Mouse (Mus musculus) cerebellum, adult 9-11 months (tissue): ENCODE data around the gene Abcb1b.
"Not testable (repeated sequence)": the region's sequence is repeated elsewhere in the genome, so short reads cannot be mapped to it uniquely, and the experiment has no call there.

Experiments used
- DNase-seq: peaks from one replicate; pipeline ENCODE4 v3.0.0; 2022

The Abcb1b gene

DNA sequence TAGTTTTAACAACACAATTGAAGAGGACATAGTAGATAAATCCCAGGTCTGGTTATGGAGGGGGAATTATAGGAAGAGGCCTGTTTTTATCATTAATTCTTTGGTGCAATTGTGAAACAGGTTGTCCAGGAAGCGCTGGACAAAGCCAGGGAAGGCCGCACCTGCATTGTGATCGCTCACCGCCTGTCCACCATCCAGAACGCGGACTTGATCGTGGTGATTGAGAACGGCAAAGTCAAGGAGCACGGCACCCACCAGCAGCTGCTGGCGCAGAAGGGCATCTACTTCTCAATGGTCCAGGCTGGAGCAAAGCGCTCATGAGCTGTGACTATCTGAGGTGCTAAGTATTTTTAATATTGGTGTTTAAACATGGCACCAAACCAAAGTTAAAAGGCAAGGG lies 67.7 kb downstream of the Abcb1b start:
- DNase-seq = not testable (repeated sequence)

DNA sequence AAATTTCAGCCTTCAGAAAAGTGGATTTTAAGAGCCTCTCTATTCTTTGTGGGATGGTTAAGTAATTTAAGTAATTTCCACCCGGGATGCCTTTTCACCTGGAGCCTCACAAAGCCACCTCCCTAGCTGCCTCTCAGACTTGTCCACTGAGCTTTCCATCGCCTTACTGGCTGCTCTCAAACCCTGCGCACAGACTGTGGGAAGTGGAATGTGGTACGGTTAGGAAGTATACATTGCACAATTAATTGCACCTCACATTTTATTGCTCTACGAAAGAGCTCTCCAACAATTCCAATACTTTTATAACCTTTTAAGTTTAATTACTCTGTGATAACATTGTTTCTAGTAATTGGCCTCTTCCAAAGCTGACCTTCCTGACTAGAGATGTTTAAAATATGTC lies 68.4 kb downstream of the Abcb1b start:
- no peak for DNase-seq

DNA sequence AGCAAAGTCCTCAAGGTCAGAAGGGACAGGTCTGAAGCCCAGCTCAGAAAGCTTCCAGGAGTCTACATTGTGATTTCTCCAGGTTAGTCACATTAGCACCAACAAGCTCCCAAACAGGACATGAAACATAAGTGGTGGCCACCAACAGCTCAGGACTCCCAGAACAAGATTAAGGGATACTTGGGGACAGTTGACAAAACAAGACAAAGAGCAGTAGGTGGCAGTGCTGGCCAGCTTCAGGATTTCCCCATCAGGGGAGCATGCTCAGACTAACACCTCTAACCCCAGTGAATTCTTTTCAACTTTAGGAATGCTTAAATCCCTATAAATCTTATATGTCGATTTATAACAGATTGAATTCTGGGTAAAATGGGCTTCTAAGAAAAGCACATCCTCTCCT lies 70.1 kb downstream of the Abcb1b start:
- DNase-seq = no peak

- no peak for DNase-seq
These were observed 75.3 kb downstream of the Abcb1b start for GRCm38 (mm10) chr5:8872979-8873915.

- DNase-seq = no peak
These were observed 79.1 kb downstream of the Abcb1b start for GRCm38 (mm10) chr5:8877086-8877485.

DNA sequence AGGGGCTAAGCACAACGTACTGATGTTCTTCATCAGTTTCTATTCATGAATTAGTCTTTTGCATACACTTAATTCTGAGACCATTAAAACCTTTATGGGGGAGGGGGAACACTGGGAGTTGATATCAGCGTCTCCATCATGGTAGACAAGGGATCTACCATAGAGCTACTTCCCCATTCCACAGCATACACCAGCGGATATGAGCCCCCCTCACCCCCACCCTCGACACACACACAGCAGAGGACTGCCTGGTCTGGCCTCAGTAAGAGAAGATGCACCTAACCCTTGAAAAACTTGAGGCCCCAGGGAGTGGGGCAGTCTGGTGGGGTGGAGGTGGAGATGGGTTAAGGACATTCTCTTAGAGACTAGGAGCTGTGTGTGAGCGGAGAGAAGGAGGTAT lies 79.9 kb downstream of the Abcb1b start:
- DNase-seq = no peak

DNA sequence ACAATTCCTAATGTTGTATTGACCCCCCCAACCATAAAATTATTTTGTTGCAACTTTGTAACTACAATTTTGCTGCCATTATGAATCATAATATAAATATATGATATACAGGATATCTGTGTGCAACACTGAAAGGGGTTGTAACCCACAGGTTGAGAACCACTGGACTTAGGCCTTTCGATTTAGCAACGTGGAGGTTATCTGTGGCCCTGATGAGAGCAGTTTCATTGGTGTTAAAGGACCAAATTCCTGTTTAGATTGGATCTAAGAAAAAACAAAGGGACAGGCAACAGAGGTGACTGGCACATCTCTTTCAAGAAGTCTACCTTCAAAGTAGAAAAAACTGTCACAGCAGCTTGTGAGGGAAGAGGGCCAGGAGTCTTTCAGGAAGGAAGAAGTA lies 87.9 kb downstream of the Abcb1b start:
- no peak for DNase-seq

DNA sequence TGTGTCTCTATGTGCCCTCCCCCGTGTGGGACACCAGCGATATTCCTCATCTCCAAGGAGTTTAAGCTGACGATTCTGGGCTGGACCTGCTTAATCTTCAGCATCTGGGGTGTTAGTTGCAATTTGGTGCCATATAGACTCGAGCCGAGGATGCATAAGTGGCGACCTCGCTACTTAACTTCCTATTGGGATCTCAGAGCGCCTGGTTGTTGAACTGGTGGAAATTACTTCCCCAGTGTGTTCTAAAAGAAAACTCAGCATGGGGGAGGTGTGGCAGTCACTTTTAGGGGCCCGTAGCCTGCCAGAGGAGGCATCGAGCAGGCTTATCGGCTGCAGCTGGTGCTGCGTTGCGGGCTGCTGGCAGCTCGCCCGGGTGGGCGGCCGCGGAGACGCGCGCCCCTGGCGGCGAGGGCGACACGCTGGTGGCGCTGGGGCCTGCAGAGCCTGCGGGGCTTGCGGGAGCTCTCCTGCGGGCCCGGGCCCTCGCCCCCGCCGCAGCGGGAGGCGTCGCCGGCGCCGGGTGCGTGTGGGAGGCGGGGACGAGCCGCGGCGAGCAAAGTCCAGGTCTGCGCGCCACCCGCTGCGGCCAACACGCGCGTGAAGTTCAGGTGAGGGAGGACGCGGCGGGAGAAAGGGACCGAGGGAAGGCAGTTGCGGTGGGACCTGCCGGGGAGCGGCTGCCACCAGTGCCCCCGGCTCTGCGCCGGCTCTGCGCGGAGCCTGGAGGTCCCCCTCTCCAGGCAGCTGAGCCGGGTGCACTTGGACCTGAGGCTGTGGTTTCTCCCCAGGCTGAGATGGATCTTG lies 95.6 kb downstream of the Abcb1b start, which contains the start of gene Abcb4:
TSS of gene Abcb4 (plus strand) at position 418 of the 804 bp plus-strand sequence.
- DNase-seq = peak; percentile 37

GRCm38 (mm10) chr5:8894104-8894425 lies 96.1 kb downstream of the Abcb1b start:
- DNase-seq = no peak

DNA sequence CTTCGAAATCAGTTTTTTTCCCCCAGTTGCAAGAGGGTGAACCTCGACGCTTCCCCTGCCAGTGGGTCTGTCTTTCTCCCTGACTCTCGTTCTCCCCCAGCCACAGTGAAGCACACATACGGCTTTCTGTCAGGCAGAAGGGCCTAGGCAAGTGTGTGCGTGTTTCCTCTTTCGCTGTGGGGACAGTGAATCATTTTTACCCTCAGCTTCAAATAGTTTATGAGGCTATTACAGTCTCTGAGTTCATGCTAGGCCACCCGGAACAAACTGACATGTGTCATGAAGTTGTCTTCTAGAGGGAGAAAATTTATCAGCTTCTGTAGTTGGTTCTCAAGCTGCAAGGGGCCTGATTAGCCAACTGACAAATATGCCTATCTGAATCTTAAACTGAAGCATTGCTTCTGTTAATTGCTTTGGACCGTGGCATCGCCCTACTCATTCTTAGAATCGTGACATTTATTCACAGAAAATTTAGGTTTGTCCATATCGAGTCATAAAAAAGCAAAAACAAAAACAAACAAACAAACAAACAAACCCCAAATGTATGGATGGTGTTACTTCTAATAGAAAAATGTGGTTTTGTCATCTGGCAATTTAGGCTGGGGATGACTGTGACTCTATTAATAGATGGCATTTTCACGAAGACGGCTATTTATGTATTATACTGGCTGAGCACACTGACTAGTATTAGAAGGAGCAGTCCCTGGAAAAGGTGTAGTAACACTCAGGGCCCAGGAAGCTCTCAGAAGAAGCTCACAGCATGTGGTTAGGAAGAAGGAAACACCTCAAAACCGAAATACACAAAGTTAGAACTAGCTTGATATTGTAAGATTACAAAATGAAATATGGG lies 96.9 kb downstream of the Abcb1b start:
- no peak for DNase-seq

- DNase-seq = no peak
These were observed 98.3 kb downstream of the Abcb1b start for GRCm38 (mm10) chr5:8896198-8896597.

DNA sequence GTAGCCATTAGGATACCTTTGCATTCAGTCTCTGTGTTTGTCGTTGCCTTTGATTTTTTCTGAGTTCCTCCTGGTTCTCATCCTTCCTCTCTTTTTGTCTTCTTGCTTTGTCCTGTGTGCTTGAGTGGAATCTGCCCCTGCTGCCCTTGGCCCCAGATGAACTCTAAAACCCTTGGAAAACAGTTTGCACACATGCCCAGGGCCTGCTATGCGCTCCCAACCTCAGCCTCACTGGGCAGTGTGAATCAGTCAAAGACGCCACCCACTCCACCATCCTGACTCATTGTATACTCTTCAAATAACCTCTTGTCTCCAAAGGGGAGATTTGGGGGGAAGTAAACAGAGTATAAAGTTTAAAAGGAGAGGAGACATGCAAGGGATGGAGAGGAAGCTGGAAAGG lies 100.3 kb downstream of the Abcb1b start:
- no peak for DNase-seq

DNA sequence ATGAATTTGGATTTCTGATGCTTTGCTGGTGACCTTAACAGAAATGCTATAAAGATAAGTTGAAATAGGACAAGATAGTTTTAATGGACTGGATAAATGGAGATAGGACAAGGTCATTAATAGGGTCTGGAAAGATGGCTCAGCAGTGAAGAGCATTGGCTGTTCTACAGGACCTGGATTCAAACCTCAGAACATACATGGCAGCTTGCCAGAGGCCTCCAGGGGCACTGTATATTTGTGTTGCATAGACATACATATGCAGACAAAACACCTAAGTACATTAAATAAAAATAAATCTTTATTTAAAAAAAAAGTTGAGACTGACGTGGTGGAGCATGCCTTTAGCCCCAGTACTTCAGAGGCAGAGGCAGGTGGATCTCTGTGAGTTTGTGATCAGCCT lies 103.1 kb downstream of the Abcb1b start:
- no peak for DNase-seq

- no peak for DNase-seq
These were observed 104.3 kb downstream of the Abcb1b start for GRCm38 (mm10) chr5:8902141-8902817.

DNA sequence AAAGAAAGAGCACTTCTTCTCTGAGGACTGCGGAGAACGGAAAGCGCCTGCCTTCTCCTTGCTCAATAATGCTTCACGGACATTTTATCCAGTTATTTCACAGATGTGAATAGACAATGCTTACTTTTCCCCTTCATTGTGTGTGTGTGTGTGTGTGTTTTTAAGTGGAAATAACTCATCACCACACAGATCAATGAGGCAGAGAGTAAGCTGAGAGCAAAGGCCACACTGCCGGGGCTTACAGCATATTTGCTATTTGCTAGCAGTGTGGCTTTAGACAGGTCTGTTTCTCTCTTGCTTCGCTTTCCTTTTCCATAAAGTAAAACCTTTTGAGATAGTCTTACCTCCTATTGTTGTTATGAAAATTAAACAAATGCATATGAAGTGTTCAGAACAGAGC lies 106.6 kb downstream of the Abcb1b start:
- no peak for DNase-seq

DNA sequence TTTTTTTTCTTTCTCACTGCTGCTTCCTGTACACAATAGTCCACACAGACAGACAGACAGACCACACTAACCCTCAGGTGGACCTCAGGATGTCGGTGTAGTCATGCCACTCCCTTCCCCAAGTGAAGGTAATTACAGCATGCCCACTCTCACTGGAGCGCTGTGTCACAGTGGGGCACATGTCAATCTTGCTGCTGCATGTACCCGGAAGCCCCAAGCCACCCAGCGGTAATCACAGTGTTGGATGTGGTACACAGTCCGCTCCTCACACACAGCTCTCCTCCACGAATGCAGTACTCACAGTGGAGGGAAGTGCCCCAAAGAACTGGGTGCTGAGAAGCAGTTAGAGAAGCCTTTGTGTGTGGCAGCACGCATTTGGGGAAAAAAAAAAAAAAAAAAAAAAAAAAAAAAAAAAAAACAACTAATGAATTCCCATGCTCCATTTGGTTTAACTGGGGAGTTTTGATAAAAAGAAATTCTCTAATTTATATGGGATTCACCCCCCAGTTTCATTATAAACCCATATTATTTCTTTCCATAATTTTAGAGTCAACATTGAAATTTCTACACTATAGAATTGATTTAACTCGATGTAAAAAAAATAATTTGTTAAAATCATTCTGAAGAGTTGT lies 113.7 kb downstream of the Abcb1b start:
- DNase-seq = no peak
